Comparison of ENCODE assay signal across 8 mouse cellular contexts in genomic region chr6:125166051-125166751, GRCm38 (mm10). TPM values are rescaled to one million over a fixed set of nuclear protein-coding genes. Genes with fewer than 3 reads are reported as not detected.
DNase-seq lines count a peak whose midpoint lies in the region; ATAC-seq and TF ChIP-seq lines count a peak whose summit lies in the region.

TSS of gene Gapdh (minus strand) at chr6:125166467.

- no peaks in the 10 kb centered on the region for H3K27me3 ChIP-seq in G1E (ENCODE audit: insufficient read depth, low read length)
- no peaks in the 10 kb centered on the region for H3K27me3 ChIP-seq in heart, embryonic 16.5 days (ENCODE audit: control insufficient read depth, insufficient read depth, low read length)
- H3K27me3 ChIP-seq in liver, postnatal 0 days (ENCODE audit: insufficient read depth, low read length): no peaks in the 10 kb centered on the region
- no peaks in the 10 kb centered on the region for H3K27me3 ChIP-seq in neural tube, embryonic 13.5 days

- peak within 1 kb of the TSS; percentile 92 for H3K27ac ChIP-seq in bone marrow, adult 2 months (ENCODE audit: control insufficient read depth, insufficient read depth, low read depth, low read length, poor library complexity)
- peak within 1 kb of the TSS; percentile 99 for H3K27ac ChIP-seq in heart, embryonic 16.5 days (ENCODE audit: low read length)
- H3K27ac ChIP-seq in liver, postnatal 0 days (ENCODE audit: low read depth): peak within 1 kb of the TSS; percentile 97
- H3K27ac ChIP-seq in neural tube, embryonic 13.5 days (replicated peaks): peak within 1 kb of the TSS; percentile 95

- peak; percentile 47; the same call in 1 of the 2 replicates for TF ChIP-seq EP300 in liver, postnatal 0 days (IDR thresholded peaks at IDR 0.05; ENCODE audit: low read depth)

- peak within 1 kb of the TSS; percentile 99 for H3K9ac ChIP-seq in heart, embryonic 16.5 days (ENCODE audit: low read length)
- peak within 1 kb of the TSS; percentile 76 for H3K9ac ChIP-seq in liver, postnatal 0 days (replicated peaks)
- H3K9ac ChIP-seq in neural tube, embryonic 13.5 days: peak within 1 kb of the TSS; percentile 97

- H3K4me2 ChIP-seq in heart, embryonic 16.5 days (ENCODE audit: low read depth, low read length): peak within 1 kb of the TSS; percentile 76
- H3K4me2 ChIP-seq in liver, postnatal 0 days (ENCODE audit: low read depth, low read length): peak within 1 kb of the TSS; percentile 75
- peak within 1 kb of the TSS; percentile 97 for H3K4me2 ChIP-seq in neural tube, embryonic 13.5 days

- ATAC-seq in G1E (ENCODE audit: extremely low read depth, insufficient number of reproducible peaks, low FRiP score, poor library complexity, severe bottlenecking): peak; percentile 59
- ATAC-seq in erythroid progenitor cell, adult 5-6 weeks (replicated peaks; ENCODE audit: low FRiP score, poor library complexity, severe bottlenecking): no peak
- ATAC-seq in heart, embryonic 16.5 days (replicated peaks; ENCODE audit: extremely low read depth, insufficient read depth, low FRiP score): peak; percentile 80
- ATAC-seq in liver, postnatal 0 days: peak; percentile 73
- peak; percentile 18 for ATAC-seq in neural tube, embryonic 13.5 days (ENCODE audit: low read depth)

- H3K36me3 ChIP-seq in G1E (replicated peaks): peaks cover 82% of the 10 kb centered on the region
- H3K36me3 ChIP-seq in heart, embryonic 16.5 days (ENCODE audit: control insufficient read depth, insufficient read depth): peaks cover 40% of the 10 kb centered on the region
- peaks cover 57% of the 10 kb centered on the region for H3K36me3 ChIP-seq in liver, postnatal 0 days (replicated peaks; ENCODE audit: insufficient read depth, low read length)
- peaks cover 57% of the 10 kb centered on the region for H3K36me3 ChIP-seq in neural tube, embryonic 13.5 days

- peak; percentile 89 for DNase-seq in G1E (ENCODE audit: low spot score)
- DNase-seq in kidney, postnatal 14 days: peak; percentile 89
- peak; percentile 83 for DNase-seq in liver, postnatal 0 days
- no peak for DNase-seq in c-Kit-positive CD71-positive TER-119-positive erythroid progenitor cells, embryonic 14.5 days (ENCODE audit: low spot score)

- WGBS in bone marrow, adult 2 months: under 1% methylated on average over 18 of the region's 18 CpGs
- 0% methylated on average over 16 of the region's 18 CpGs for WGBS in heart, embryonic 16.5 days
- WGBS in liver, postnatal 0 days (ENCODE audit: insufficient replicate concordance): 2% methylated on average over 18 of the region's 18 CpGs
- under 1% methylated on average over 18 of the region's 18 CpGs for WGBS in neural tube, embryonic 13.5 days

- no peak; the same call in 1 of the 2 replicates for TF ChIP-seq POLR2A in bone marrow, adult 2 months (IDR thresholded peaks at IDR 0.05; ENCODE audit: borderline replicate concordance, control insufficient read depth, low read depth, low read length)

- H3K9me3 ChIP-seq in G1E (replicated peaks): no peaks in the 10 kb centered on the region
- no peaks in the 10 kb centered on the region for H3K9me3 ChIP-seq in heart, embryonic 16.5 days (replicated peaks; ENCODE audit: control insufficient read depth, low read length)
- H3K9me3 ChIP-seq in liver, postnatal 0 days (ENCODE audit: low read length): no peaks in the 10 kb centered on the region
- H3K9me3 ChIP-seq in neural tube, embryonic 13.5 days: no peaks in the 10 kb centered on the region

- peak within 1 kb of the TSS; percentile 98 for H3K4me3 ChIP-seq in G1E (ENCODE audit: low read depth, low read length)
- peak within 1 kb of the TSS; percentile 96 for H3K4me3 ChIP-seq in bone marrow, adult 2 months (replicated peaks; ENCODE audit: control insufficient read depth, low read depth, low read length)
- H3K4me3 ChIP-seq in heart, embryonic 16.5 days (ENCODE audit: low read length): peak within 1 kb of the TSS; percentile 90
- H3K4me3 ChIP-seq in liver, postnatal 0 days (ENCODE audit: low read depth, low read length): peak within 1 kb of the TSS; percentile 72
- peak within 1 kb of the TSS; percentile 98 for H3K4me3 ChIP-seq in neural tube, embryonic 13.5 days

- TF ChIP-seq CTCF in G1E (IDR thresholded peaks at IDR 0.05; ENCODE audit: low read depth, low read length): no peak
- TF ChIP-seq CTCF in bone marrow, adult 2 months (IDR thresholded peaks at IDR 0.05; ENCODE audit: control insufficient read depth, insufficient read depth, low read length): no peak
- no peak for TF ChIP-seq CTCF in liver, postnatal 0 days (IDR thresholded peaks at IDR 0.05; ENCODE audit: low read depth)

- H3K4me1 ChIP-seq in G1E (ENCODE audit: insufficient read depth, low read depth, low read length): peaks cover 57% of the 10 kb centered on the region
- peaks cover 2% of the 10 kb centered on the region; the same call in 1 of the 2 replicates for H3K4me1 ChIP-seq in bone marrow, adult 2 months (ENCODE audit: control insufficient read depth, insufficient read depth, low read length)
- peaks cover 28% of the 10 kb centered on the region for H3K4me1 ChIP-seq in heart, embryonic 16.5 days (ENCODE audit: control insufficient read depth, insufficient read depth, low read length)
- H3K4me1 ChIP-seq in liver, postnatal 0 days (ENCODE audit: insufficient read depth): peaks cover 39% of the 10 kb centered on the region
- peaks cover 47% of the 10 kb centered on the region for H3K4me1 ChIP-seq in neural tube, embryonic 13.5 days (replicated peaks)

RNA-seq across cellular contexts. Expression of gene Gapdh, which starts in this region (rescaled TPM):
- total RNA-seq in G1E (2014; fragmentation: Nextera tagmentation): 10,890 and 12,360 TPM in 2 replicates
- total RNA-seq in G1E (2017): 2,600 and 3,109 TPM in 2 replicates
- polyA plus RNA-seq in G1E (2012): 26,904 and 30,061 TPM in 2 replicates
- 40.4 and 98.2 TPM in 2 replicates for polyA plus RNA-seq in bone marrow, adult 2 months (2011; ENCODE audit: insufficient read depth, insufficient read length, low replicate concordance, missing spikeins)
- total RNA-seq in erythroid progenitor cell, adult 5-6 weeks (2015; ENCODE audit: low replicate concordance): 683 and 752 TPM in 2 replicates
- 153 and 228 TPM in 2 replicates for total RNA-seq in erythroid progenitor cell, adult 5-6 weeks (2017; ENCODE audit: low replicate concordance)
- polyA plus RNA-seq in heart, embryonic 16.5 days (2015; fragmentation: Nextera tagmentation; extraction: Ambion mirVana): 3,677 and 4,254 TPM in 2 replicates
- 1,355 and 1,565 TPM in 2 replicates for polyA plus RNA-seq in liver, postnatal 0 days (2015; fragmentation: Nextera tagmentation; extraction: Ambion mirVana)
- polyA plus RNA-seq in neural tube, embryonic 13.5 days (2015; fragmentation: Nextera tagmentation; extraction: Ambion mirVana): 1,206 and 1,336 TPM in 2 replicates

Comparison
In these comparisons a context has a peak if more than half of its experiments do, and no peak if none do; other contexts are left out.
1. RNA of gene Gapdh (polyA plus RNA-seq): 26,904 to 30,061 TPM in G1E, 3,677 to 4,254 TPM in heart, embryonic 16.5 days, 1,355 to 1,565 TPM in liver, postnatal 0 days and 1,206 to 1,336 TPM in neural tube, embryonic 13.5 days; 40.4 to 98.2 TPM in bone marrow, adult 2 months; every median in the first group is over 10 times any median in the second.
2. Peak in every context shown above with its lines, with median percentiles within 50 percentile points of each other: H3K4me3 ChIP-seq, H3K27ac ChIP-seq, H3K4me2 ChIP-seq and H3K9ac ChIP-seq.